Mouse (Mus musculus) hindbrain, embryonic 14.5 days (tissue): Measurements from ENCODE around the gene Gjb2. TPM values are rescaled to one million over a fixed set of nuclear protein-coding genes. Genes with fewer than 3 reads are reported as not detected.

Source experiments
- polyA plus RNA-seq: library from polyadenylated mRNA; unstranded; fragments of >200 nt; fragmentation: Nextera tagmentation; extraction: Ambion mirVana; gene quantifications from 2 replicates; pipeline ENCODE4 v1.2.1, GENCODE M21; 2014

Gene Gjb2
- polyA plus RNA-seq, 1 experiment from 2014 or later, result 25.4 TPM

Other genes with a start within 250 kb of the Gjb2 start
- 53.0 and 60.8 TPM in 2 replicates for gene Zmym2, start 218.0 kb downstream of the Gjb2 start, polyA plus RNA-seq
- gene Gja3, start 46.6 kb downstream of the Gjb2 start, polyA plus RNA-seq, result 0.70 and 1.3 TPM in 2 replicates
- not detected in 2 replicates for gene Gm4491, start 11.2 kb upstream of the Gjb2 start, polyA plus RNA-seq
- gene Gjb6, start 28.9 kb upstream of the Gjb2 start, polyA plus RNA-seq, result 23.0 and 25.9 TPM in 2 replicates